Mouse (Mus musculus): Measurements from ENCODE around the gene Acp5.
A peak's percentile ranks its signal among the peaks of the same experiment; 100 is the strongest.

The Acp5 gene

DNA sequence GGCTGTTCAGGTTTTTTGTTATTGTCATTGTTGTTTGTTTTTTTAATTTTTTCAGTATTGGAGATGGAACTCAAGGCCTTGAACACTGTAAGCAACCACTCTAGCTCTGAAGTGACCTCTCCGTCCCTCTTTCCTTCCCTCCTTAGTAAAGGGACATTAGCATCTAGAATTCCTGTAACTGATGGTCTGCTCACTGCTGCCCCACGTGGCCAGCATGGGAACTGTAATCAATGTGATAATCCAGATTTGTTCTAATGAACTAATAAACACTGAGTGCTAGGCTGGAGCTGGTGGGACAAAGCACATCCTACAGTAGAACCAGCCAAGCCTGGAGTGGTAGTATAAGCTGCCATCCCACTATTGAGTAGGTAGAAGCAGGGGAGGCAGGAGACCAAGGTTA is 3.0 kb upstream of the Acp5 start:
- DNase-seq, result peak; percentile 52

DNA sequence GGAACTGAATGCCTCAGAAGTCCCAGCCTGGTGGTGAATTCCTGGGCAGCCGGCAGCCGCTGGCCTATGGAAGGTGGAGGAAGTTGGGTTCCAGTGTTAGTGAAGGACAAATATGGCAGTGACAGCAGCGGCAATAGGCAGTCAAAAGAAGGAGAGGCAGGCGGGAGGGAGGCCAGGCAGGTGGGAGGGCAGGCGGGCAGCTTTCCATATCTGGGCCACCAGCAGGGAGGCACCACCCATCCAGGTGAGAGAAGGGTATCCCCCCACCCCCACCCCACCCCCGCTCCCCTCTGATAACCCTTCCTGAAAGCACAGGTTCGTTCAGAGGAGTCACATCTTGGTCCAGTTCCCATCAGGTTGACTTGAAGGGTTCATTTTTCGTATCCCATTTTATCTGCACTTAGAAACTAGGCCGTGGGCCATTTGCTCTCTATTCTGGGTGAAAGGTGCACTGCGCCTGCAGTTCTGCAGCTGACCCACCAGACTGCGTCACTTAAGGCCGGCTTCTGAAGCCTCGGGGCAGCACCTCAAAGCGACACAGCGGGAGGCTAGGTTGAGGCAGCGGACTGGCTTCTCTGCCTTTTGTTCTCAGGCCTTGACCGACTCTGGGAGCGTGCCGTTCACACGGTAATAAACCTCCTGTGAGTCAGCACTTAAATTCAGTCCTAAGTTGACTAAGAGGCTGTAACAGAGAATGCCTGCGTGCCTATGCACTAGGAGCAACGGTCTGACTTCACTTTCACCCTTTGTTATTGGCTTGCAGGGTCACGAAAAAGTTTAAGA is 1.4 kb upstream of the Acp5 start:
- DNase-seq, result no peak

DNA sequence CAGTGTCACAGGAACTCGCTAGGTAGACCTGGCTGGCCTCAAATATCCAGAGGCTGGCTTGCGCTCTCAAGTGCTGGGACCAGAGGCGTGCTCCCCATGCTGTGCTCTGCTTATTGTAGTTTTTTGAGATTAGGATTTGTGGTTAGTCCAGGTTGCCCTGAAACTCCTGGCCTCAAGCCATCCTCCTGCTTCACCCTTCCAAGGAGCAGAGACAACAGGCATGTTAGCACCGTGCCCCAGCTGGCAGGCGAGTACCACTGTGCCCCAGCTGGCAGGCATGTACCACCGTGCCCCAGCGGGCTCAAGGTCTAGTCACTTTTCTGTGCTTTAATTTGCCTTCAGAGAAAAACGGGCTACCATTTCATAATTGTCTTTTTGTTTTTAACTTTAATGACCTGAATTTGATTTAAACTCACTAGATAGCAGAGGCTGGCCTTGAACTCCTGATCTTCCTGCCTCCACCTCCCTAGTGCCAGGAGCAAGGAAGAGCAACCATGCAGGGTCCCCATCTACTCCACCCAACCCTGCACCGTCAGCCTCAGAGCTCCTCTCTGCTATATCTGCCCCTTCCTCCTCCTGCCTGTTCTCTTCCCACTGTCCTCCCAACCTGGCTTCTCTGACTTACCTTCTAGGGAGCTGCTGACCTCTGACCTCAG is 395 bp downstream of the Acp5 start:
- no peak for DNase-seq

DNA sequence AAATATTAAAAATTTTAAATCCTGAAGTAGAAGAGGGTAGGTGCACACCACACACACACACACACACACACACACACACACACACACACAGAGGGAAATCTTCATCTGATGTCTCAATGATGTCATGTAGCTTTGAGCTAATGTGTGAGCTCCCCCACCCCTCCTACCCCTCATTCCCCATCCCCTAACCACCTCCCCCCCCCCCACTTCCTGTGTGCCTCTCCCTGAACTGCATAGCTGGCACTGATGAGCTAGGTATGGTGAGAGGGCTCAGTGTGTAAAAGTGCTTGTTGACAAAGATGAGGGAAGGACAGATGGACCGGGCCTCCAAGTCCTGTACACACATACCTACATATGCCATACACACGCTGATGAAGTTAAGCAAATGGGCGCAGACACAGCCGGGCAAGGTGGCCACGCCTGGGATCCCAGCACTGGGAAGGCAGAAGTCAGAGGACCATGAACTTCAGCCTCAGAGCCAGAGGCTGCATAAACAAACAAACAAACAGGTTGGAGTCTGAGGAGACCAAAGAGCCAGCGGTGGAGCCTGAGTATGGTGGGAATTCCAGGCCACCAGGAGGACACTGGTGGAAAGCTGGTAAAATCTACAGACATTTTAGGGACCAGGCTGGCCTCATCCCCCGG is 1.1 kb downstream of the Acp5 start:
- DNase-seq, result no peak

DNA sequence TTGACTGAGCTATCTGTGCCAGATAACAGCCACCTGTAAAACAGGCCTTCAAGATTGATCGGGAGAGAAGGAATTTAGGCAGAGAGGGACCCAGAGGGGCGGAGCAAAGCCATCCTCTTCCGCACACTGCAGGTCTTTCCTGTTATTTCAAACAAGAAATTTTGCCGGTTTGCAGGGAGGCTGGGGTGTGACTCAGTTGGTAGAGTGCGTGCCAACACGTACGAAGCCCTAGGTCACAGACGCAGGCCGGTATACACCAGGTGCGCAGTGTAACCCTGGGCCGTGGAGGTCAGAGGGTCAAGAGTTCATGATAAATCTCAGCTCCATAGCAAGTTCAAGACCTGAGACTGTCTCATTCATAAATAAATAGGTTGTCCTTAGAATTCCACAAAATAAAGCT is 3.3 kb downstream of the Acp5 start:
- DNase-seq, result no peak

DNA sequence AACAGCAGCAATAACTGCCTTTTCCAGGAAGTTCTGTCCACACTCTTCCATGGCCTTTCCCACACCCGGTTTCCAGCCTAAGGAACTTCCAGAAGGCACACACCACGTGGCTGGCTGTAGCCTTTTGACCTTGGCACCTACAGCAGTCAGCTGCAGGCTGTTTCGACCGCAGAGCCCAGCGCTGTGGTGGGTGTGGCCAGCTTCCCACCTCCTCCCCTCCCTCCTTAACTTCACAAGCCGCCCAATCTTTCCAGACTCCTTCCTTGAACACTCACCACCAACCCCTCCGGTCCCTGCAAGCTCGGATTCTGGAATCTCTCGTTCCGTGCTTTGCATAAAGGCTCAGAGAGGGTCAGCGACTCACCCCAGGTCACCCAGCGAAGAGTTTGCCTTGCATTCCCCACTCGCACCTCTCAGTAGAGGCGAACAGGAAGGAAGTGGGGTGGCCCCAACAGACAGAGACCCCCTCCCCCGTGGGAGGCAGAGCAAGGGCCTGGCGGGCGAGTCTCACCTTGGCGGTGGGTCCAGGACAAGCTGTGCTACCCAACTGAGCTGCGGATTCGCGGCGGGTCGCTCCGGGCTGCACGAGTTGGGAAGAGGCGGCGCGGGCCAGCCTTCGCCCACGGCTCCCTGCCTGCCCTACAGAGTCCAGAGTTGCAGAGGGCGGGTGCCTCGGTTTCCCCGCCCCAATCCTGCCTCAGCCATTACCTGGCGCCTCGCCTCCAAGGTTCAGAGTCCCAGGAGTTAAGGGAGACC is 4.1 kb downstream of the Acp5 start:
- no peak for DNase-seq

DNA sequence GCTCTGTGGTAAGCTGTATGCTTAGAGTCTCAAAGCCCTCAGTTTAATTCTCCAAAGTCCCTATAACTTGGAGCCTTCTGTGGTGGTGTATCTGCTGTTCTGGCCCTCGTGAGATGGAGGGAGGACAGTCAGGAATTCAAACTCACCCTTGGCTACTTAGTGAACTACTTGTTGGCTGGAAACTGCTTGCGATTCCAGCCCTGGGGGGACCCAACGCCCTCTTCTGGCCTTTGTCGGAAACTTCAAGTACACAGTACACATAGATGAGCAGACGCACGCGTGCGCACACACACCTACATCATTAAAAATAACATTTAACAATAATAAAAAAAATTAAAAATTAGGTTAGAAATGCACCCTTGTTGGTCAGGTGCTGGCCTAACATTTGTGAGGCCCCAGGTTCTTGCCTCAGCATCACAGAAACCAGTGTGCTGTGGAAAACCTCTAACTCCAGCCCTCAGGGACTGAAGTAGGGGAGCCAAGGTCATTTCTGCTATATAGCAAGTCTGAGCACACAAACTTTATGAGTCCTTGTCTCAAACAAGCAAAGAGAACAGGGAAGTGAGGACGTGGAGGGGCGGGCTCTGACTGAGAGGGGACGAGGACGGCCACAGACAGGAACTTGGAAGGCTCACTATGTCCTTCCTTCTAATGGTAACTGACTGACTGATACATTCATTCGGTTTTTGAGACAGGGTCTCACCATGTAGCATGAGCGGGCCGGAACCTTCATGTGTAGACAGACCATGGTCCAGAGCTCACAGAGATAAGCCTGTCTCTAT is 10.1 kb downstream of the Acp5 start:
- no peak for DNase-seq

DNA sequence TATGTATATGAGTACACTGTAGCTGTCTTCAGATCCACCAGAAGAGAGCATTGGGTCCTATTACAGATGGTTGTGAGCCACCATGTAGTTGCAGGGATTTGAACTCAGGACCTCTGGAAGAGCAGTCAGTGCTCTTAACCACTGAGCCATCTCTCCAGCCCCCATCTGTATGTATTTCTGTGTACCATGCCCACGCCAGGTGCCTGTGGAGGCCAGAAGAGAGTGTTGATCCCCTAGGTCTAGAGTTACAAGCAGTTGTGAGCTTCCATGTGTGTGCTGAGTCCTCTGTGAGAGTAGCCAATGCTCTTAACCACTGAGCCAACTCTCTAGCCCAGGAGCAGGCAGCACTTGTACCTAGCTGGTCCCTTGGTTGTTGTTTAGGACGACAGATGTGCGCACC is 11.3 kb downstream of the Acp5 start:
- DNase-seq, result no peak

DNA sequence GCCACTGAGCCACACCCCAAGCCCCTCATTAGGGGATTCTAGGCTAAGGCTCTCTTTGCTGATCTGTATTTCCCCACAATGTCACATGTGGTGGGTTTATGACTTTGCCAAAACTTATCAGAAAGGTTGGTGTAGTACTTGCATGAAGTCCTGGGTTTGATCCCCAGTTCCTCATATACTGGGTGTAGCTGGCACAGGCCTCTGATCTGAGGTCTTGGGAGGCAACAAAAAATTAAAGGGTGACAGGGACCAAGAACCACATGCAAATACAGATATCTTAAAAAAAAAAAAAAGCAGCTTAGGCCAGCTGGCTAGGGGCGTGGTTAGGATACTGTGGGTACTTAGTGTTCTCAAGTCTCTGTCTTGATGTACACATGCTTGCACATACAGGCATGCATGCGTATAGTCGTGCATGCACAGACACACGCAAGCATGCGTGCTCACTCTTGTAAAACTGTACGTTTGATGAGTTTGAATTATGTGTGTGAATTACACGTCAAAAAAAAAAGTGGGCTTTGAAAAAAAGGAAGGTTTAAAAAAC is 12.4 kb downstream of the Acp5 start:
- DNase-seq, result no peak

DNA sequence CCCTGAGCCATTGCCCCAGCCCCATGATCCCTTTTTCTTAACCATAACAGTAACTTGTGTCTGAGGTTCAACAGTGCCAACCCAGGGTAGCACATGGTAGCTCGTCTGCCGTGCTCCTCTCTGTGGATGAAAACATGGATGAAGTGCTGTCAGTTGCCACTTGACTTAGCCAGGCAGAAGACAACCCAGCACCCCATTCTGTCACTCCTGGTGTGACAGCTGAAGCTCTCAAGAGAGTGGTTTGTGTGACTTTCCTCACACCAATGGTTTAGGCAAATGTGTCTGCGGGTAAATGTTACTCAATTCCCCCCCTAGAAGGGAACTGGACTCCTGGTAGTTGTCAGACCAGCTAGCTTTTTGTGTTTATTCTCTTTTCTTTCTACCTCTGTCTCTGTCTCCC is 13.5 kb downstream of the Acp5 start:
- DNase-seq, result no peak

DNA sequence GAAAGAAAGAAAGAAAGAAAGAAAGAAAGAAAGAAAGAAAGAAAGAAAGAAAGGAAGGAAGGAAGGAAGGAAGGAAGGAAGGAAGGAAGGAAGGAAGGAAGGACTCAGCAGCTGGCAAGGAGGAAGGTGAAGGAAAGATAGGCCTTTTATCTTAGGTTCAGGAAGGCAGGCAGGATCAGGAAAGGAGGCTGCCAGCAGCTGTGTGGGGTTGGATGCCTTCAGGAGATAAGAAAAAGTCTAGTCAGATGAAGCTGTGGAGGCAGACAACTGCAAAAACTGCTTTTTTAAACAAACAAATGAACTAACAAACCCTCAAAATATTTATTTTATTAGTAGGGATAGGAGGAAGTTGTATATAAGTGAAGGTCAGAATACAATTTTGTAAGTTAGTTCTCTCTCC is 14.0 kb downstream of the Acp5 start:
- no peak for DNase-seq

DNA sequence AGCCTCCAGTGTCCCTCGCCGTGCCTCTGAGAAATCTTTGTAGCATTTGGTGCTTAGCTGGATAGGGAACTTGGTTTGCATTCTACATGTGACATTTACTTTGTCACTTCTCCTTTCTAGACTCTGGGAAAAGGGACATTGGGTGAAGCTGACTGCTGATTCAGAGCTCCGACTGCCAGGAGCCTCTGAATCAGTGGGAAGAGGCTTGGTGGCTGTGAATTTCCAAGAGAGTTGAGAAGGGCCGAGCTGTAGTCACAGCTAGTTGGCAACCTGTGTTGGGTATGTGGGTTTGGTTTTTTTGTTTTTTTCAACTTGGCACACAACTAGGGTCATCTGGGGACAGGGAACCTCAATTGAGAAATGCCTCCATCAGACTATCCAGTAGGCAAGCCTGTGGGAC is 16.0 kb downstream of the Acp5 start:
- DNase-seq, result no peak

DNA sequence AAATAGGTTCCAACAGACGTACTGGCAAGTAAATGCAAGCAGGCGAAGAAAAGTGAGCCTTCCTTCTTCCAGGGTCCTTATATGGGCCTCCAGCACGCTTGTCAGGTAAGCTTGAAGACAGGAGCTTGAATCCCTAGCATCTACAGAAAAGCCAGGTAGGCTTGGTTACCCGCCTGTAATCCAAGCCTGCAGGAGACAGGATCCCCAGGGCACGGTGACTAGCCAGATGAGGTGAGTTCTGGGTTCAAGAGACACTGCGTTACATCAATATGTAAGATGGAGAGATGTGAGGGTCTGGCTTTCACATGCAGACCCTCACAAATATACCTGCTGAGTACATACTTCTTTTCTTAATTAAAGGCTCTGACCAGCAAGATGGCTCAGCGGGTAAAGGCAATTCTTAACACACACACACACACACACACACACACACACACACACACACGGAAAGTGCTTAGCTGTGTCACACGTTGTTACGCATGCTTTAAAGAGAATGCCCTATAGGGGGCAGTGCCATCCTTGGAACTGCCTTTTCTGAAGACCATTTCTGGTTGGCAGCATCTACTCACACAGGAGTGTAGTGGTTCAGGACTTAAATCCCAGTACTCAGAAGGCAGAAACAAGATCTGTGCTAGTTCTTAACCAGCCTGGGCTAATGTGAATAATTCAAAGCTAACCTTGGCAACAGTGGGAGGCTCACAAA is 17.6 kb downstream of the Acp5 start:
- peak; percentile 68 for DNase-seq

DNA sequence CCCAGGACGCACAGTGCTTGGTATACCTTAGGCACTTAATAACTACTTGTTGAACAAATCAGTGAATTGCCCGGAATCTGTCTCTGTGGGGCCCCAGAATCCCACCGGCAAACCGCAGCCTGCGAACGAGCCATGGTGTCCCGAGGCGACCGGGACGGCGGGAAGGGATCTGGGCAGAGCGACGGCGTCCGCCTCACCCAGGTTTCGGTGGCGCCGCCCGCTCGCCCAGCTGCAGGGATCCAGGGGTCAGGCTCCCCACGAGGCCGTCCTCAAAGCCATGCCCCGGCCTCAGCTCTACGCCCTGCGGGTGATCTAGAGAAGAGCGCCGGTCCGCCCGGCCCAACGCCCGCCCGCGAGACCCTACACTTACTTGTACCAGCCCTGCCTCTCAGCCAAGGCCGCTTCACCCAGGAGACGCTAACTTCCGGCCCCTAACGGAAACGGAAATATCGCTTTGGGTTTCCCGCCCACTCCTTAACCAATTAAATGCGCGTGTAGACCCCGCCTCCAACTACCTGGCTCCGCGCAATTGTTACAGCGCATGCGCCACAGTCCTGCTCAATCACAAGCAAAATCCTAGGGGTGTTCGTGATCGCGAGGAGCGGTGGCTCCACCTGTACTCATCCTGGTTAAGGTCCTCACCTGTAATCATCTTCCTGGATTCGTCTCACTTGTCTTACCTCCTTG is 18.6 kb downstream of the Acp5 start, which contains the start of gene Elof1:
Gene Elof1 (minus strand): TSS at position 433 of the 687 bp plus-strand sequence.
- DNase-seq, result peak; percentile 95

DNA sequence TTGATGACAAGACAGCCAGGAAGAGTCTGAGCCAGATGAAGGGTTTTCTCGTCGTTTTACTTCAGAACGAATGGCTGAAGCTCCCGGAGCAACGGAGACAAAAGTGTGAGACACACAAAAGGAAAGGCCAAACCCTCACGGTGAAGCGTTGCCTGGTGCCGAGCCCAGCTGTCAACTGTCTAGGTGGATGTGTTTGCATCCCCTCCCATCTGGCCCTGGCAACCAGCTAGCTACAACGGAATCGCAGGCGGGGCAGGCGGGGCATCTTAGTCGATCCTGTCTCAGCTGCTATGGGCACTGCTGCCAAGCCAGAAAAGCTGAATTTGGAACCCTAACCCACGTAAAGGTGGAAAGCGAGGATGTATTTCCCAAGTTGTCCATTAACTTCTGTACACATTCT is 19.4 kb downstream of the Acp5 start:
- DNase-seq, result no peak

DNA sequence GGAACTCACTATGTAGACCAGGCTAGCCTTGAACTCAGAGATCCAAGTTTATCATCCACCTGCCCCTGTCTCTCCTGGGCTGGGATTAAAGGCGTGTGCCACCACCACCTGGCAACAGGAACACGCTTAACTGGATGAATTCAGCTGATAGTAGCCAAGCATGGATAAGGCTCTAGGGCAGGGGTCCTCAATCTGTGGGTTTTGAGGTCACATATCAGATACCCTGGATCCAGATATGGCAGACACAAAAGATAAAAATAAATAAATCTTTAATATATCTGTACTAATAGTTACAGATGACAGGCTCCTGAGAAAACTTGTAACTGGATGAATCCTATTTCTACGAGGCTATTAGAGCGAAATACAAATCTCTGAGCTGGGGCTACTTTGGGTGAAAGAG is 19.9 kb downstream of the Acp5 start:
- DNase-seq, result no peak

DNA sequence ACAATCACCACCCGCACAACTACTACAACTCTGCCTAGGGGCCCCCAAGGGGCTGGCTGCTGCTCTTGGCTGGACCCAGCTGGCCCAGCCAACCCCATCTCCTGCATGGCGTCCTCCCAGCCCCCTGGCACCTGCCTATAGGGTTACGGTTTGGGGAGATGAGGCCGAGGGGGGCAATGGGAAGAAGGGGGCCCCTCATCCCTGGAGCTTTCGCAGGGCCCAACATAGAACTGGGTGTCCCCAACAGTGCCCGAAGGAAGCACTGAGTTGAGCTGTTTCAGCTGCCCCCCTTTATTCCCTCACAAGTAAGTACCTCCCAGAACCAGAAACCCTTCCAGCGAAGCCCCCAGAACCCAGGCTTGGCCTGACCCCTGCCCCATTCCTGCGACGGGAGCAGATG is 27.3 kb downstream of the Acp5 start:
- DNase-seq, result no peak

DNA sequence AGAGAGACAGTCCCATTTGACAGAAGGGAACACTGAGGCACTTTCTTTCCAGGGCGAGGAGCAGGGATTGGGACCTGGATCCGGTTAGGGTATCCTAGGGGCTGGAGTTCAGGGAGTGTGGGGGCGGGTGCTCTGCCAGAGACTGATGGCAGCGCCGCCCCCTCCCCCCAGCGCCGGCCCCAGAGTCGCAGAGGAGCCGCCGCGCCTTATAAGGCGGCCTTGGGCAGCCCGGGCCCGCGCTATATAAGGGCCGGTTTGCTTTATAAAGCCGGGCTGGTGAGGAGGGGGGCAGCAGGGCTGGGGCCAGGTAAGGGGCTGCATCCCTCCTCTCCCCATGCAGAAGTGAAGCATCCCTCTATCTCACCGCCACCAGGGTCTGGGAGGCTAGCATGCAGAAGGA is 35.6 kb downstream of the Acp5 start:
- DNase-seq, result no peak

DNA sequence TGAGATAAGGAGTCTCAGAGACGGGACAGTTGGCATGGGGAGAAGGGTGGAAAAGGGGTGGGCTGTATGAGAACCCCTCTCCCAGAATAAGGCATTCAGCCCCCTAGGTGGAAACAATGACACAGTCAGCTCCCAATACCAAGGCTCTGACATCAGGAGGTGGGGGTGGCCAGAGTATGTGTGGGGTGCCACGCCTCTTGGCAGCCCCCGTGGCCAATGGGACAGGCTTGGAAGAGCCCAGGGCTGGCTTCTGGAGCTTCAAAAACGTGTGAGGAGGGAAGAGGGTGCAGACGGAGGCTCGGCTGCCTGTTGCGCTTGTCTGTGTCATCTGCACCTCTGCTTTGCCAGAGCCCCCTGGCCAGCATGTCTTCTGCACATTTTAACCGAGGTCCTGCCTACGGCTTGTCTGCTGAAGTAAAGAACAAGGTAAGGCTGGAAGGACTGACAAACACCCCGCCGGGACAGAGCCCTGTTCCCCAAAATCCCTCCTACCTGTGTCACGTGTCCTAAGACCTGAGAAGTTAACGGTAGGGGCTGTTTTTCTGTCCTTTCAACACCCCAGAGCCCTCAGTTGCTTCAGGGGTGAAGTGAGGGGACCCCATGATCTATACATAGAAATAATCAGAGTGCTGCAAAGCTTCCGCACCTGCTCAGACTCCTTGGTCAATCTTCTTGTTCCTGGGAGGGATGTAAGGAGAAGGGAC is 36.4 kb downstream of the Acp5 start, which contains the start of gene Cnn1:
Gene Cnn1 (plus strand): TSS at position 224 of the 704 bp plus-strand sequence.
- no peak for DNase-seq

DNA sequence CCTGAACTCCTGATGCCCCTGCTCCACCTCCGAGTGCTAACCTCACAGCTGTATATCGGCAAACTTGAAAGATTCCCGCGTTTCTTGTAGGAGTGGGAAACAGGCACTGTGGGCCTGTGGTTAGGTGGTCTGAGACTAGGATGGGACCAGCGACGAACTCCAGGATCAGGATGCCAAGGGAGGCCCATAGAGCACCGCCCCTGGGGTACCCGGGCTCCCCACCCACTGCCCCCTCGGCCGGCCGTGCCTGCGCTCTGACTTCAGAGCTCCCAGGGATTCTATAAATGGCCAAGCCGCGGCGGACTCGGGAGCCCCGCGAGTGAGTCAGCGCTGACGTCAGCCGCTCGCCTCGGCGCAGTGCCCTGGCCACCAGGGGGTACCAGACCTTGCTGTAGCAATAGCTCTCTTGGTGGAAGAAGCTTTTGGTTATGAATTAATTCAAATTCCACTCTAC is 39.6 kb downstream of the Acp5 start:
- peak; percentile 86 for DNase-seq

Data from cerebellum, adult 8-10 months (tissue).